Comparison of ENCODE assay signal across 7 mouse cellular contexts in genomic region chr2:167188315-167189207, GRCm38 (mm10). TPM values are rescaled to one million over a fixed set of nuclear protein-coding genes. Genes with fewer than 3 reads are reported as not detected.
A peak's percentile ranks its signal among the peaks of the same experiment; 100 is the strongest.
DNase-seq lines count a peak whose midpoint lies in the region; ATAC-seq and TF ChIP-seq lines count a peak whose summit lies in the region.

No protein-coding gene starts in this region.

- peak overlapping the region; percentile 76 for H3K9ac ChIP-seq in hindbrain, embryonic 13.5 days
- peak overlapping the region; percentile 12; the same call in 1 of the 2 replicates for H3K9ac ChIP-seq in liver, adult 2 months (ENCODE audit: low read depth, low read length)
- H3K9ac ChIP-seq in stomach, embryonic 15.5 days = no peak overlapping the region

- no peaks in the 10 kb centered on the region for H3K79me2 ChIP-seq in liver, adult 2 months (ENCODE audit: control insufficient read depth, insufficient read depth, low read length)
- H3K79me2 ChIP-seq in myocyte (ENCODE audit: control insufficient read depth, insufficient read depth) = no peaks in the 10 kb centered on the region

- TF ChIP-seq CTCF in bone marrow, adult 2 months (IDR thresholded peaks at IDR 0.05; ENCODE audit: control insufficient read depth, insufficient read depth, low read length) = no peak
- TF ChIP-seq CTCF in liver, adult 2 months (IDR thresholded peaks at IDR 0.05; ENCODE audit: low read depth, low read length) = no peak

- no peaks in the 10 kb centered on the region for H3K9me3 ChIP-seq in hindbrain, embryonic 13.5 days
- no peaks in the 10 kb centered on the region for H3K9me3 ChIP-seq in stomach, embryonic 15.5 days

- ATAC-seq in hindbrain, embryonic 13.5 days (ENCODE audit: low FRiP score) = 0 out of 2 replicates have a peak, but pooled peaks have one; percentile 19
- peak; percentile 63; the same call in 1 of the 2 replicates for ATAC-seq in stomach, embryonic 15.5 days (ENCODE audit: insufficient read depth, low FRiP score, low read depth)

- no peaks in the 10 kb centered on the region for H3K36me3 ChIP-seq in hindbrain, embryonic 13.5 days
- no peaks in the 10 kb centered on the region for H3K36me3 ChIP-seq in liver, adult 2 months (ENCODE audit: control insufficient read depth, insufficient read depth, low read length)
- H3K36me3 ChIP-seq in myocyte (ENCODE audit: control insufficient read depth, insufficient read depth) = no peaks in the 10 kb centered on the region
- H3K36me3 ChIP-seq in stomach, embryonic 15.5 days = no peaks in the 10 kb centered on the region

- H3K4me1 ChIP-seq in bone marrow, adult 2 months (ENCODE audit: control insufficient read depth, insufficient read depth, low read length) = no peaks in the 10 kb centered on the region
- peaks cover 54% of the 10 kb centered on the region for H3K4me1 ChIP-seq in hindbrain, embryonic 13.5 days (replicated peaks)
- peaks cover 1% of the 10 kb centered on the region; the same call in 1 of the 2 replicates for H3K4me1 ChIP-seq in liver, adult 2 months (ENCODE audit: control insufficient read depth, insufficient read depth, low read length)
- peaks cover 27% of the 10 kb centered on the region for H3K4me1 ChIP-seq in stomach, embryonic 15.5 days

- 16% methylated on average over 63 of the region's 83 CpGs for WGBS in bone marrow, adult 2 months
- 14% methylated on average over 72 of the region's 83 CpGs for WGBS in hindbrain, embryonic 13.5 days
- 18% methylated on average over 68 of the region's 83 CpGs for WGBS in liver, adult 2 months
- WGBS in stomach, embryonic 15.5 days = 14% methylated on average over 62 of the region's 83 CpGs

- H3K4me2 ChIP-seq in hindbrain, embryonic 13.5 days = peak overlapping the region; percentile 76
- H3K4me2 ChIP-seq in myocyte (ENCODE audit: low read depth) = no peak overlapping the region
- H3K4me2 ChIP-seq in stomach, embryonic 15.5 days = peak overlapping the region; percentile 67

- H3ac ChIP-seq in myocyte (ENCODE audit: control insufficient read depth, insufficient read length) = no peak overlapping the region

- no peak for TF ChIP-seq POLR2A in bone marrow, adult 2 months (IDR thresholded peaks at IDR 0.05; ENCODE audit: borderline replicate concordance, control insufficient read depth, low read depth, low read length)
- no peak for TF ChIP-seq POLR2A in liver, adult 2 months (IDR thresholded peaks at IDR 0.05; ENCODE audit: extremely low read depth, insufficient read depth, low read length)
- TF ChIP-seq POLR2A in myocyte (IDR thresholded peaks at IDR 0.05; ENCODE audit: insufficient read length, low read depth) = no peak

- DNase-seq in NIH3T3 (ENCODE audit: low read depth) = peak; percentile 55
- DNase-seq in forelimb bud, embryonic 11.5 days (ENCODE audit: low read depth, low spot score) = peak; percentile 67
- no peak for DNase-seq in liver, adult 2 months (ENCODE audit: extremely low read depth, low read depth, low spot score)

- no peak overlapping the region for H3K27ac ChIP-seq in bone marrow, adult 2 months (ENCODE audit: control insufficient read depth, insufficient read depth, low read depth, low read length, poor library complexity)
- H3K27ac ChIP-seq in hindbrain, embryonic 13.5 days = no peak overlapping the region
- H3K27ac ChIP-seq in liver, adult 2 months (replicated peaks; ENCODE audit: insufficient read depth, low read depth, low read length) = no peak overlapping the region
- H3K27ac ChIP-seq in stomach, embryonic 15.5 days = no peak overlapping the region

- peak overlapping the region; percentile 55 for H3K4me3 ChIP-seq in bone marrow, adult 2 months (replicated peaks; ENCODE audit: control insufficient read depth, low read depth, low read length)
- peak overlapping the region; percentile 61 for H3K4me3 ChIP-seq in hindbrain, embryonic 13.5 days
- peak overlapping the region; percentile 53 for H3K4me3 ChIP-seq in liver, adult 2 months (ENCODE audit: insufficient read depth, low read depth, low read length)
- H3K4me3 ChIP-seq in myocyte = no peak overlapping the region
- H3K4me3 ChIP-seq in stomach, embryonic 15.5 days (replicated peaks) = peak overlapping the region; percentile 47

- peaks cover 59% of the 10 kb centered on the region for H3K27me3 ChIP-seq in hindbrain, embryonic 13.5 days
- H3K27me3 ChIP-seq in liver, adult 2 months (ENCODE audit: control insufficient read depth, insufficient read depth, low read length) = peaks cover 4% of the 10 kb centered on the region; the same call in 1 of the 2 replicates
- peaks cover 47% of the 10 kb centered on the region for H3K27me3 ChIP-seq in myocyte (ENCODE audit: control insufficient read depth, insufficient read depth, insufficient read length)
- H3K27me3 ChIP-seq in stomach, embryonic 15.5 days (replicated peaks) = peaks cover 40% of the 10 kb centered on the region

TF ChIP-seq in myocyte, 11 proteins besides CTCF, POLR2A, EP300 and RAD21:
- TF ChIP-seq REST (IDR thresholded peaks at IDR 0.05; ENCODE audit: insufficient read depth, insufficient read length) (peak; percentile 73), MAX (IDR thresholded peaks at IDR 0.05; ENCODE audit: low read depth) (no peak), SRF (IDR thresholded peaks at IDR 0.05; ENCODE audit: control insufficient read depth, insufficient read length, low read depth) (no peak), CEBPB (IDR thresholded peaks at IDR 0.05; ENCODE audit: insufficient read depth, poor library complexity, severe bottlenecking) (no peak)
TF ChIP-seq in myocyte: peak in this region for 1.

RNA-seq across cellular contexts. Expression of gene Kcnb1, which starts 1.4 kb away (rescaled TPM):
- 0.45 TPM in 1 of 2 replicates, not detected in the other for polyA plus RNA-seq in bone marrow, adult 2 months (2011; ENCODE audit: insufficient read depth, insufficient read length, low replicate concordance, missing spikeins)
- polyA plus RNA-seq in hindbrain, embryonic 13.5 days (2015; fragmentation: Nextera tagmentation; extraction: Ambion mirVana) = 2.2 and 2.4 TPM in 2 replicates
- 0.81 and 0.83 TPM in 2 replicates for total RNA-seq in liver, adult 2 months (2014; rRNA removed)
- polyA plus RNA-seq in liver, adult 2 months (2012; rRNA removed) = 0.32 and 0.60 TPM in 2 replicates
- 0.42 TPM for polyA plus RNA-seq in myocyte (2012; fragmentation: generic; extraction: Trizol)
- 1.4 and 1.5 TPM in 2 replicates for polyA plus RNA-seq in stomach, embryonic 15.5 days (2015; fragmentation: Nextera tagmentation; extraction: Ambion mirVana)

RNA-seq across cellular contexts. Expression of gene Ptgis, which starts 51.8 kb away (rescaled TPM):
- polyA plus RNA-seq in bone marrow, adult 2 months (2011; ENCODE audit: insufficient read depth, insufficient read length, low replicate concordance, missing spikeins) = 1.2 TPM in 2 replicates
- 5.8 and 6.5 TPM in 2 replicates for polyA plus RNA-seq in hindbrain, embryonic 13.5 days (2015; fragmentation: Nextera tagmentation; extraction: Ambion mirVana)
- total RNA-seq in liver, adult 2 months (2014; rRNA removed) = 1.0 and 1.1 TPM in 2 replicates
- polyA plus RNA-seq in liver, adult 2 months (2012; rRNA removed) = 1.4 and 3.1 TPM in 2 replicates
- 116 TPM for polyA plus RNA-seq in myocyte (2012; fragmentation: generic; extraction: Trizol)
- 18.2 and 20.2 TPM in 2 replicates for polyA plus RNA-seq in stomach, embryonic 15.5 days (2015; fragmentation: Nextera tagmentation; extraction: Ambion mirVana)
